In genomic region chr19:4070756-4071155, GRCm38 (mm10) we compare ENCODE assay signal across 32 mouse cellular contexts. TPM values are rescaled to one million over a fixed set of nuclear protein-coding genes. Genes with fewer than 3 reads are reported as not detected.
DNase-seq lines count a peak whose midpoint lies in the region; ATAC-seq lines count a peak whose summit lies in the region.
"Had no signal": no experiment of that assay in that cellular context is flagged by ENCODE, and none has a peak within 500 bp of the region (broad histone marks: within the 10 kb centered on the region; RNA-seq: fewer than 3 reads in every experiment).

No protein-coding gene starts in this region.

- H3K27me3 ChIP-seq in forebrain, embryonic 11.5 days (ENCODE audit: control insufficient read depth, insufficient read depth, low read length) = no peaks in the 10 kb centered on the region
- no peaks in the 10 kb centered on the region for H3K27me3 ChIP-seq in forebrain, embryonic 13.5 days
- no peaks in the 10 kb centered on the region for H3K27me3 ChIP-seq in liver, embryonic 15.5 days
- H3K27me3 ChIP-seq: embryonic facial prominence, embryonic 13.5 days; heart, embryonic 12.5 days; hindbrain, embryonic 12.5 days; midbrain, embryonic 13.5 days; neural tube, embryonic 12.5 days had no signal

- peak; percentile 17 for DNase-seq in forebrain, embryonic 11.5 days (ENCODE audit: low spot score)
- DNase-seq in cerebellum, postnatal 14 days = no peak
- DNase-seq in thymus, postnatal 25 days = no peak
- DNase-seq: adrenal gland, postnatal 36 days; cerebellum, adult 11 months; embryo, embryonic 11 days; gastrocnemius, postnatal 10 days; heart, adult 11 months; heart, postnatal 10 days; kidney, postnatal 25 days; retina, postnatal 1 day; right cerebral cortex, postnatal 25 days; spleen, adult 18-20 months had no signal

- no peak overlapping the region for H3K27ac ChIP-seq in forebrain, embryonic 11.5 days (ENCODE audit: low read depth, low read length)
- H3K27ac ChIP-seq in forebrain, embryonic 13.5 days = no peak overlapping the region
- peak overlapping the region; percentile 71 for H3K27ac ChIP-seq in liver, embryonic 15.5 days (replicated peaks)
- H3K27ac ChIP-seq: embryonic facial prominence, embryonic 13.5 days; hindbrain, embryonic 12.5 days; macrophage; midbrain, embryonic 13.5 days; neural tube, embryonic 12.5 days had no signal

- no peak overlapping the region for H3K4me2 ChIP-seq in forebrain, embryonic 11.5 days (ENCODE audit: low read depth, low read length, severe bottlenecking)
- H3K4me2 ChIP-seq in forebrain, embryonic 13.5 days = no peak overlapping the region
- H3K4me2 ChIP-seq in liver, embryonic 15.5 days = peak overlapping the region; percentile 18; the same call in 1 of the 2 replicates
- H3K4me2 ChIP-seq: embryonic facial prominence, embryonic 13.5 days; heart, embryonic 12.5 days; hindbrain, embryonic 12.5 days; midbrain, embryonic 13.5 days; neural tube, embryonic 12.5 days had no signal

- WGBS in forebrain, embryonic 11.5 days = 83% methylated on average over 8 of the region's 8 CpGs
- WGBS in forebrain, embryonic 13.5 days = 83% methylated on average over 8 of the region's 8 CpGs
- WGBS in liver, embryonic 15.5 days (ENCODE audit: insufficient replicate concordance) = 35% methylated on average over 8 of the region's 8 CpGs

- H3K4me1 ChIP-seq in forebrain, embryonic 11.5 days (replicated peaks; ENCODE audit: control insufficient read depth, insufficient read depth, low read length) = no peaks in the 10 kb centered on the region
- no peaks in the 10 kb centered on the region for H3K4me1 ChIP-seq in forebrain, embryonic 13.5 days
- peaks cover 23% of the 10 kb centered on the region for H3K4me1 ChIP-seq in liver, embryonic 15.5 days (replicated peaks)
- H3K4me1 ChIP-seq: embryonic facial prominence, embryonic 13.5 days; heart, embryonic 12.5 days; hindbrain, embryonic 12.5 days; midbrain, embryonic 13.5 days; neural tube, embryonic 12.5 days had no signal

- no peak for ATAC-seq in forebrain, embryonic 11.5 days (replicated peaks; ENCODE audit: low FRiP score)
- ATAC-seq in forebrain, embryonic 13.5 days = no peak
- ATAC-seq in granulocyte monocyte progenitor cell, adult 5-6 weeks (replicated peaks; ENCODE audit: poor library complexity, severe bottlenecking) = peak; percentile 86
- no peak for ATAC-seq in liver, embryonic 15.5 days (ENCODE audit: insufficient read depth)
- ATAC-seq in neutrophil, adult 5-6 weeks (ENCODE audit: extremely low read depth, insufficient number of reproducible peaks, low FRiP score, poor library complexity, severe bottlenecking) = peak; percentile 75
- ATAC-seq: forebrain, embryonic 14.5 days; intestine, postnatal 0 days; midbrain, embryonic 13.5 days had no signal

- H3K36me3 ChIP-seq in forebrain, embryonic 11.5 days (ENCODE audit: control insufficient read depth, insufficient read depth, low read length) = no peaks in the 10 kb centered on the region
- no peaks in the 10 kb centered on the region for H3K36me3 ChIP-seq in forebrain, embryonic 13.5 days (ENCODE audit: poor library complexity, severe bottlenecking)
- H3K36me3 ChIP-seq in liver, embryonic 15.5 days (replicated peaks) = no peaks in the 10 kb centered on the region
- H3K36me3 ChIP-seq: embryonic facial prominence, embryonic 13.5 days; heart, embryonic 12.5 days; hindbrain, embryonic 12.5 days; midbrain, embryonic 13.5 days; neural tube, embryonic 12.5 days had no signal

- H3K9me3 ChIP-seq in forebrain, embryonic 11.5 days (ENCODE audit: control insufficient read depth, low read length) = no peaks in the 10 kb centered on the region
- H3K9me3 ChIP-seq in forebrain, embryonic 13.5 days (replicated peaks) = no peaks in the 10 kb centered on the region
- H3K9me3 ChIP-seq in liver, embryonic 15.5 days (replicated peaks) = no peaks in the 10 kb centered on the region
- H3K9me3 ChIP-seq: embryonic facial prominence, embryonic 13.5 days; heart, embryonic 12.5 days; hindbrain, embryonic 12.5 days; midbrain, embryonic 13.5 days; neural tube, embryonic 12.5 days had no signal

- H3K4me3 ChIP-seq in forebrain, embryonic 11.5 days (ENCODE audit: low read depth, low read length) = no peak overlapping the region
- no peak overlapping the region for H3K4me3 ChIP-seq in forebrain, embryonic 13.5 days
- H3K4me3 ChIP-seq in liver, embryonic 15.5 days (replicated peaks) = no peak overlapping the region
- H3K4me3 ChIP-seq: embryonic facial prominence, embryonic 13.5 days; erythroblast, embryonic 14.5 days; heart, embryonic 12.5 days; hindbrain, embryonic 12.5 days; midbrain, embryonic 13.5 days; neural tube, embryonic 12.5 days had no signal

- H3K9ac ChIP-seq in forebrain, embryonic 11.5 days (ENCODE audit: low read length) = no peak overlapping the region
- no peak overlapping the region for H3K9ac ChIP-seq in forebrain, embryonic 13.5 days
- no peak overlapping the region for H3K9ac ChIP-seq in liver, embryonic 15.5 days
- H3K9ac ChIP-seq: embryonic facial prominence, embryonic 13.5 days; heart, embryonic 12.5 days; hindbrain, embryonic 12.5 days; midbrain, embryonic 13.5 days; neural tube, embryonic 12.5 days had no signal

RNA-seq across cellular contexts. Expression of gene Cabp2, which starts 10.6 kb away (rescaled TPM):
- polyA plus RNA-seq in forebrain, embryonic 11.5 days (2014; fragmentation: Nextera tagmentation; extraction: Ambion mirVana) = not detected in 2 replicates
- not detected in 2 replicates for polyA plus RNA-seq in forebrain, embryonic 13.5 days (2015; fragmentation: Nextera tagmentation; extraction: Ambion mirVana)
- total RNA-seq in granulocyte monocyte progenitor cell, adult 5-6 weeks (2014; fragmentation: Nextera tagmentation) = not detected in 2 replicates
- not detected in 2 replicates for total RNA-seq in granulocyte monocyte progenitor cell, adult 5-6 weeks (2017)
- polyA plus RNA-seq in liver, embryonic 15.5 days (2015; fragmentation: Nextera tagmentation; extraction: Ambion mirVana) = 0.29 and 0.38 TPM in 2 replicates
- total RNA-seq in neutrophil, adult 5-6 weeks (2017) = not detected in 2 replicates
- total RNA-seq: adrenal gland, postnatal 36 days; gastrocnemius, postnatal 10 days; heart, postnatal 10 days; left cerebral cortex, adult 18-20 months; left cerebral cortex, postnatal 36 days had no signal
- polyA plus RNA-seq: embryonic facial prominence, embryonic 13.5 days; erythroblast, embryonic 14.5 days; forebrain, embryonic 14.5 days; frontal cortex, adult 2 months; heart, embryonic 12.5 days; hindbrain, embryonic 12.5 days; intestine, postnatal 0 days; kidney, embryonic 14.5 days; limb, embryonic 14.5 days; lung, embryonic 16.5 days; macrophage; midbrain, embryonic 13.5 days; neural tube, embryonic 12.5 days had no signal

RNA-seq across cellular contexts. Expression of gene Gstp3, which starts 11.4 kb away (rescaled TPM):
- not detected in 2 replicates for polyA plus RNA-seq in forebrain, embryonic 11.5 days (2014; fragmentation: Nextera tagmentation; extraction: Ambion mirVana)
- polyA plus RNA-seq in forebrain, embryonic 13.5 days (2015; fragmentation: Nextera tagmentation; extraction: Ambion mirVana) = not detected in 2 replicates
- not detected in 2 replicates for total RNA-seq in granulocyte monocyte progenitor cell, adult 5-6 weeks (2014; fragmentation: Nextera tagmentation)
- total RNA-seq in granulocyte monocyte progenitor cell, adult 5-6 weeks (2017) = 0.65 TPM in 1 of 2 replicates, not detected in the other
- polyA plus RNA-seq in liver, embryonic 15.5 days (2015; fragmentation: Nextera tagmentation; extraction: Ambion mirVana) = 77.6 and 97.4 TPM in 2 replicates
- 22.6 and 23.6 TPM in 2 replicates for total RNA-seq in neutrophil, adult 5-6 weeks (2017)
- total RNA-seq: heart, postnatal 10 days; left cerebral cortex, adult 18-20 months; left cerebral cortex, postnatal 36 days had no signal
- polyA plus RNA-seq: forebrain, embryonic 14.5 days; frontal cortex, adult 2 months; hindbrain, embryonic 12.5 days; macrophage; midbrain, embryonic 13.5 days; neural tube, embryonic 12.5 days had no signal

RNA-seq across cellular contexts. Expression of gene Gstp2, which starts 24.9 kb away (rescaled TPM):
- polyA plus RNA-seq in forebrain, embryonic 11.5 days (2014; fragmentation: Nextera tagmentation; extraction: Ambion mirVana) = 1.4 and 1.8 TPM in 2 replicates
- polyA plus RNA-seq in forebrain, embryonic 13.5 days (2015; fragmentation: Nextera tagmentation; extraction: Ambion mirVana) = 1.0 and 2.5 TPM in 2 replicates
- total RNA-seq in granulocyte monocyte progenitor cell, adult 5-6 weeks (2014; fragmentation: Nextera tagmentation) = not detected in 2 replicates
- 4.3 TPM in 1 of 2 replicates, not detected in the other for total RNA-seq in granulocyte monocyte progenitor cell, adult 5-6 weeks (2017)
- polyA plus RNA-seq in liver, embryonic 15.5 days (2015; fragmentation: Nextera tagmentation; extraction: Ambion mirVana) = 7.7 and 8.0 TPM in 2 replicates
- total RNA-seq in neutrophil, adult 5-6 weeks (2017) = 1.4 TPM in 1 of 2 replicates, not detected in the other
- polyA plus RNA-seq: erythroblast, embryonic 14.5 days; macrophage had no signal

RNA-seq across cellular contexts. Expression of gene Cdk2ap2, which starts 26.2 kb away (rescaled TPM):
- 73.6 and 83.9 TPM in 2 replicates for polyA plus RNA-seq in forebrain, embryonic 11.5 days (2014; fragmentation: Nextera tagmentation; extraction: Ambion mirVana)
- polyA plus RNA-seq in forebrain, embryonic 13.5 days (2015; fragmentation: Nextera tagmentation; extraction: Ambion mirVana) = 77.4 and 80.3 TPM in 2 replicates
- total RNA-seq in granulocyte monocyte progenitor cell, adult 5-6 weeks (2014; fragmentation: Nextera tagmentation) = 119 and 155 TPM in 2 replicates
- 33.7 and 36.5 TPM in 2 replicates for total RNA-seq in granulocyte monocyte progenitor cell, adult 5-6 weeks (2017)
- 115 and 127 TPM in 2 replicates for polyA plus RNA-seq in liver, embryonic 15.5 days (2015; fragmentation: Nextera tagmentation; extraction: Ambion mirVana)
- 202 and 205 TPM in 2 replicates for total RNA-seq in neutrophil, adult 5-6 weeks (2017)

RNA-seq across cellular contexts. Expression of gene Pitpnm1, which starts 29.0 kb away (rescaled TPM):
- 13.9 and 18.0 TPM in 2 replicates for polyA plus RNA-seq in forebrain, embryonic 11.5 days (2014; fragmentation: Nextera tagmentation; extraction: Ambion mirVana)
- polyA plus RNA-seq in forebrain, embryonic 13.5 days (2015; fragmentation: Nextera tagmentation; extraction: Ambion mirVana) = 21.1 and 32.0 TPM in 2 replicates
- total RNA-seq in granulocyte monocyte progenitor cell, adult 5-6 weeks (2014; fragmentation: Nextera tagmentation) = 11.3 and 16.8 TPM in 2 replicates
- total RNA-seq in granulocyte monocyte progenitor cell, adult 5-6 weeks (2017) = 4.5 and 24.3 TPM in 2 replicates
- polyA plus RNA-seq in liver, embryonic 15.5 days (2015; fragmentation: Nextera tagmentation; extraction: Ambion mirVana) = 6.0 and 7.9 TPM in 2 replicates
- total RNA-seq in neutrophil, adult 5-6 weeks (2017) = 115 and 132 TPM in 2 replicates

Comparison
In these comparisons a context has a peak if more than half of its experiments do, and no peak if none do; other contexts are left out.
1. ATAC-seq: peak in granulocyte monocyte progenitor cell, adult 5-6 weeks (single experiment) and neutrophil, adult 5-6 weeks (single experiment); none in forebrain, embryonic 11.5 days (single experiment), forebrain, embryonic 13.5 days (single experiment) and liver, embryonic 15.5 days (single experiment).
2. RNA of gene Gstp3, which starts 11.4 kb away (polyA plus RNA-seq): 77.6 to 97.4 TPM in liver, embryonic 15.5 days; not detected in forebrain, embryonic 11.5 days and not detected in forebrain, embryonic 13.5 days; every median in the first group is over 10 times any median in the second.